Mouse (Mus musculus): ENCODE data around the gene Pbld1. TPM values are rescaled to one million over a fixed set of nuclear protein-coding genes. Genes with fewer than 3 reads are reported as not detected.
A peak's percentile ranks its signal among the peaks of the same experiment; 100 is the strongest.

Pbld1 gene
- polyA plus RNA-seq, 1 experiment from 2014 or later, result 48.3 TPM

- Histone ChIP-seq H3K4me1 (ENCODE audit: control insufficient read depth, low read depth, low read length) (no peaks in the 10 kb centered on the region), H3K4me3 (ENCODE audit: low read depth, low read length) (no peak overlapping the region), H3K9ac (ENCODE audit: low read depth, low read length) (no peak overlapping the region), H3K9me3 (replicated peaks; ENCODE audit: control insufficient read depth, low read length) (no peaks in the 10 kb centered on the region), H3K36me3 (ENCODE audit: control insufficient read depth, insufficient read depth) (no peaks in the 10 kb centered on the region), H3K27ac (ENCODE audit: low read length) (no peak overlapping the region), H3K27me3 (ENCODE audit: control insufficient read depth, insufficient read depth, low read depth, low read length) (no peaks in the 10 kb centered on the region), H3K4me2 (ENCODE audit: low read depth, low read length) (no peak overlapping the region)
- no peak for ATAC-seq (ENCODE audit: low read depth)
- WGBS (ENCODE audit: insufficient replicate concordance), result 52% methylated on average over 3 of the region's 3 CpGs
Measured at GRCm38 (mm10) chr10:63032267-63032666, 27.7 kb upstream of the Pbld1 start.

- Histone ChIP-seq H3K4me2 (ENCODE audit: low read depth, low read length) (no peak overlapping the region), H3K9ac (ENCODE audit: low read depth, low read length) (no peak overlapping the region), H3K9me3 (replicated peaks; ENCODE audit: control insufficient read depth, low read length) (no peaks in the 10 kb centered on the region), H3K36me3 (ENCODE audit: control insufficient read depth, insufficient read depth) (no peaks in the 10 kb centered on the region), H3K4me1 (ENCODE audit: control insufficient read depth, low read depth, low read length) (no peaks in the 10 kb centered on the region), H3K4me3 (ENCODE audit: low read depth, low read length) (no peak overlapping the region), H3K27ac (ENCODE audit: low read length) (no peak overlapping the region), H3K27me3 (ENCODE audit: control insufficient read depth, insufficient read depth, low read depth, low read length) (no peaks in the 10 kb centered on the region)
- no peak for ATAC-seq (ENCODE audit: low read depth)
- WGBS (ENCODE audit: insufficient replicate concordance), result 58% methylated on average over 3 of the region's 3 CpGs
Measured at GRCm38 (mm10) chr10:63032956-63033355, 27.0 kb upstream of the Pbld1 start.

GRCm38 (mm10) chr10:63038571-63039320 is 21.2 kb upstream of the Pbld1 start:
- no peaks in the 10 kb centered on the region for H3K36me3 ChIP-seq (ENCODE audit: control insufficient read depth, insufficient read depth)
- no peaks in the 10 kb centered on the region; the same call in 1 of the 2 replicates for H3K4me1 ChIP-seq (ENCODE audit: control insufficient read depth, low read depth, low read length)
- no peaks in the 10 kb centered on the region for H3K27me3 ChIP-seq (ENCODE audit: control insufficient read depth, insufficient read depth, low read depth, low read length)
- 68% methylated on average over 14 of the region's 14 CpGs for WGBS (ENCODE audit: insufficient replicate concordance)
- peak overlapping the region; percentile 34 for H3K4me2 ChIP-seq (ENCODE audit: low read depth, low read length)
- no peaks in the 10 kb centered on the region for H3K9me3 ChIP-seq (replicated peaks; ENCODE audit: control insufficient read depth, low read length)
- H3K4me3 ChIP-seq (ENCODE audit: low read depth, low read length), result no peak overlapping the region; the same call in none of the 2 replicates
- ATAC-seq (ENCODE audit: low read depth), result peak; percentile 59; the same call in 1 of the 2 replicates
- H3K27ac ChIP-seq (ENCODE audit: low read length), result no peak overlapping the region
- H3K9ac ChIP-seq (ENCODE audit: low read depth, low read length), result no peak overlapping the region

GRCm38 (mm10) chr10:63039867-63040628 is 19.9 kb upstream of the Pbld1 start:
- H3K27me3 ChIP-seq (ENCODE audit: control insufficient read depth, insufficient read depth, low read depth, low read length), result no peaks in the 10 kb centered on the region
- H3K27ac ChIP-seq (ENCODE audit: low read length), result no peak overlapping the region
- H3K4me1 ChIP-seq (ENCODE audit: control insufficient read depth, low read depth, low read length), result no peaks in the 10 kb centered on the region; the same call in 1 of the 2 replicates
- H3K4me3 ChIP-seq (ENCODE audit: low read depth, low read length), result no peak overlapping the region
- no peak overlapping the region for H3K9ac ChIP-seq (ENCODE audit: low read depth, low read length)
- H3K9me3 ChIP-seq (replicated peaks; ENCODE audit: control insufficient read depth, low read length), result no peaks in the 10 kb centered on the region
- H3K36me3 ChIP-seq (ENCODE audit: control insufficient read depth, insufficient read depth), result no peaks in the 10 kb centered on the region
- WGBS (ENCODE audit: insufficient replicate concordance), result 52% methylated on average over 5 of the region's 5 CpGs
- no peak for ATAC-seq (ENCODE audit: low read depth)
- no peak overlapping the region for H3K4me2 ChIP-seq (ENCODE audit: low read depth, low read length)

- Histone ChIP-seq H3K4me1 (ENCODE audit: control insufficient read depth, low read depth, low read length) (no peaks in the 10 kb centered on the region; the same call in 1 of the 2 replicates), H3K36me3 (ENCODE audit: control insufficient read depth, insufficient read depth) (no peaks in the 10 kb centered on the region), H3K9ac (ENCODE audit: low read depth, low read length) (no peak overlapping the region), H3K4me3 (ENCODE audit: low read depth, low read length) (no peak overlapping the region), H3K27me3 (ENCODE audit: control insufficient read depth, insufficient read depth, low read depth, low read length) (no peaks in the 10 kb centered on the region), H3K9me3 (replicated peaks; ENCODE audit: control insufficient read depth, low read length) (no peaks in the 10 kb centered on the region), H3K27ac (ENCODE audit: low read length) (no peak overlapping the region), H3K4me2 (ENCODE audit: low read depth, low read length) (no peak overlapping the region)
- no peak for ATAC-seq (ENCODE audit: low read depth)
- WGBS (ENCODE audit: insufficient replicate concordance), result 56% methylated on average over 3 of the region's 3 CpGs
Measured at GRCm38 (mm10) chr10:63043154-63043553, 16.8 kb upstream of the Pbld1 start.

- no peaks in the 10 kb centered on the region for H3K9me3 ChIP-seq (replicated peaks; ENCODE audit: control insufficient read depth, low read length)
- H3K4me2 ChIP-seq (ENCODE audit: low read depth, low read length), result no peak overlapping the region
- no peak overlapping the region for H3K4me3 ChIP-seq (ENCODE audit: low read depth, low read length)
- whole genome bisulfite sequencing (ENCODE audit: insufficient replicate concordance), result 63% methylated on average over 8 of the region's 8 CpGs
- H3K4me1 ChIP-seq (ENCODE audit: control insufficient read depth, low read depth, low read length), result no peaks in the 10 kb centered on the region
- no peaks in the 10 kb centered on the region for H3K27me3 ChIP-seq (ENCODE audit: control insufficient read depth, insufficient read depth, low read depth, low read length)
- no peaks in the 10 kb centered on the region for H3K36me3 ChIP-seq (ENCODE audit: control insufficient read depth, insufficient read depth)
- no peak overlapping the region for H3K27ac ChIP-seq (ENCODE audit: low read length)
- H3K9ac ChIP-seq (ENCODE audit: low read depth, low read length), result no peak overlapping the region
- no peak for ATAC-seq (ENCODE audit: low read depth)
Measured at GRCm38 (mm10) chr10:63047751-63048150, 12.2 kb upstream of the Pbld1 start.

- no peaks in the 10 kb centered on the region for H3K36me3 ChIP-seq (ENCODE audit: control insufficient read depth, insufficient read depth)
- no peak overlapping the region for H3K4me2 ChIP-seq (ENCODE audit: low read depth, low read length)
- H3K9me3 ChIP-seq (replicated peaks; ENCODE audit: control insufficient read depth, low read length), result no peaks in the 10 kb centered on the region
- H3K4me3 ChIP-seq (ENCODE audit: low read depth, low read length), result no peak overlapping the region
- H3K9ac ChIP-seq (ENCODE audit: low read depth, low read length), result no peak overlapping the region
- no peaks in the 10 kb centered on the region for H3K27me3 ChIP-seq (ENCODE audit: control insufficient read depth, insufficient read depth, low read depth, low read length)
- H3K27ac ChIP-seq (ENCODE audit: low read length), result no peak overlapping the region
- H3K4me1 ChIP-seq (ENCODE audit: control insufficient read depth, low read depth, low read length), result no peaks in the 10 kb centered on the region
- 54% methylated on average over 1 of the region's 2 CpGs for WGBS (ENCODE audit: insufficient replicate concordance)
- ATAC-seq (ENCODE audit: low read depth), result no peak
Measured at GRCm38 (mm10) chr10:63049106-63049505, 10.9 kb upstream of the Pbld1 start.

- no peak for ATAC-seq (ENCODE audit: low read depth)
- Histone ChIP-seq H3K4me1 (ENCODE audit: control insufficient read depth, low read depth, low read length) (no peaks in the 10 kb centered on the region), H3K36me3 (ENCODE audit: control insufficient read depth, insufficient read depth) (no peaks in the 10 kb centered on the region)
Measured at GRCm38 (mm10) chr10:63051267-63051666, 8.7 kb upstream of the Pbld1 start.

GRCm38 (mm10) chr10:63052011-63052410 is 8.0 kb upstream of the Pbld1 start:
- Histone ChIP-seq H3K4me1 (ENCODE audit: control insufficient read depth, low read depth, low read length) (no peaks in the 10 kb centered on the region), H3K36me3 (ENCODE audit: control insufficient read depth, insufficient read depth) (no peaks in the 10 kb centered on the region), H3K9ac (ENCODE audit: low read depth, low read length) (no peak overlapping the region), H3K9me3 (replicated peaks; ENCODE audit: control insufficient read depth, low read length) (no peaks in the 10 kb centered on the region), H3K4me2 (ENCODE audit: low read depth, low read length) (no peak overlapping the region), H3K27me3 (ENCODE audit: control insufficient read depth, insufficient read depth, low read depth, low read length) (no peaks in the 10 kb centered on the region), H3K27ac (ENCODE audit: low read length) (no peak overlapping the region), H3K4me3 (ENCODE audit: low read depth, low read length) (no peak overlapping the region)
- ATAC-seq (ENCODE audit: low read depth), result no peak
- 70% methylated on average over 6 of the region's 6 CpGs for WGBS (ENCODE audit: insufficient replicate concordance)

More at GRCm38 (mm10) chr10:63051267-63051666, 8.7 kb upstream of the Pbld1 start:
- no peak overlapping the region for H3K27ac ChIP-seq (ENCODE audit: low read length)
- H3K9ac ChIP-seq (ENCODE audit: low read depth, low read length), result no peak overlapping the region
- no peak overlapping the region for H3K4me3 ChIP-seq (ENCODE audit: low read depth, low read length)
- no peak overlapping the region for H3K4me2 ChIP-seq (ENCODE audit: low read depth, low read length)
- H3K27me3 ChIP-seq (ENCODE audit: control insufficient read depth, insufficient read depth, low read depth, low read length), result no peaks in the 10 kb centered on the region
- no peaks in the 10 kb centered on the region for H3K9me3 ChIP-seq (replicated peaks; ENCODE audit: control insufficient read depth, low read length)
- 25% methylated on average over 7 of the region's 7 CpGs for WGBS (ENCODE audit: insufficient replicate concordance)
